ENCODE assay signal across 8 mouse cellular contexts in the genomic region with DNA sequence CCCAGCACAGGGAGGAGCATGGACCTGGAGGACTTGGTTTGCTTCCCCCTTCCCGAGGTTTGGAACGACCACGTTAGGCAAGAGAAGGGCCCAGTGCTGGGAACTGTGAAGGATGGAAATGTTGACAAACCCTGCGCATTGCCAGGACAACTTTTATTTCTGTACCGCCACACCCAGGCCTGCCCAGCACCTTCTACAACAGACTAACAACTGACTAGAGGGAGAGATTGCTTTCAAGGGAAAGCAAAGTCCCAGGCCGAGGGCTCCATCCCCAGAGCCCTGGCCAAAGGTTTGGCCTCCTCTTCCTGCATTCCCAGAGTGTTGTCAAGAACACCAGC. TPM values are rescaled to one million over a fixed set of nuclear protein-coding genes. Genes with fewer than 3 reads are reported as not detected.
DNase-seq lines count a peak whose midpoint lies in the region; ATAC-seq and TF ChIP-seq lines count a peak whose summit lies in the region.
"Had no signal": no experiment of that assay in that cellular context is flagged by ENCODE, and none has a peak within 500 bp of the region (broad histone marks: within the 10 kb centered on the region; RNA-seq: fewer than 3 reads in every experiment).

No protein-coding gene starts in this region.

- no peak for TF ChIP-seq CTCF in kidney, postnatal 0 days (IDR thresholded peaks at IDR 0.05; ENCODE audit: low read depth)

- H3K36me3 ChIP-seq in kidney, postnatal 0 days (ENCODE audit: insufficient read depth, low read length), result 0 out of 2 replicates have a peak, but pooled peaks cover 4% of the 10 kb centered on the region
- H3K36me3 ChIP-seq in embryonic facial prominence, embryonic 13.5 days, result peaks cover 21% of the 10 kb centered on the region
- H3K36me3 ChIP-seq in limb, embryonic 10.5 days, result peaks cover 24% of the 10 kb centered on the region
- peaks cover 5% of the 10 kb centered on the region; the same call in 1 of the 2 replicates for H3K36me3 ChIP-seq in midbrain, embryonic 16.5 days (ENCODE audit: control insufficient read depth, insufficient read depth, low read length)

- H3K27ac ChIP-seq in kidney, postnatal 0 days, result peak overlapping the region; percentile 84
- H3K27ac ChIP-seq in embryonic facial prominence, embryonic 13.5 days, result peak overlapping the region; percentile 91
- peak overlapping the region; percentile 88 for H3K27ac ChIP-seq in limb, embryonic 10.5 days
- H3K27ac ChIP-seq in midbrain, embryonic 16.5 days (ENCODE audit: low read length), result peak overlapping the region; percentile 44

- H3K4me2 ChIP-seq in kidney, postnatal 0 days (ENCODE audit: low read length), result no peak overlapping the region
- no peak overlapping the region for H3K4me2 ChIP-seq in embryonic facial prominence, embryonic 13.5 days
- H3K4me2 ChIP-seq in midbrain, embryonic 16.5 days (ENCODE audit: low read length), result no peak overlapping the region

- no peaks in the 10 kb centered on the region for H3K27me3 ChIP-seq in kidney, postnatal 0 days (ENCODE audit: insufficient read depth, low read length)
- H3K27me3 ChIP-seq in embryonic facial prominence, embryonic 13.5 days, result no peaks in the 10 kb centered on the region
- H3K27me3 ChIP-seq in limb, embryonic 10.5 days (ENCODE audit: low read depth, poor library complexity, severe bottlenecking), result no peaks in the 10 kb centered on the region
- H3K27me3 ChIP-seq in midbrain, embryonic 16.5 days (ENCODE audit: control insufficient read depth, insufficient read depth, low read depth, low read length), result no peaks in the 10 kb centered on the region

- 50% methylated on average over 6 of the region's 6 CpGs for WGBS in kidney, postnatal 0 days
- WGBS in embryonic facial prominence, embryonic 13.5 days, result 43% methylated on average over 6 of the region's 6 CpGs
- WGBS in limb, embryonic 10.5 days, result 60% methylated on average over 6 of the region's 6 CpGs
- WGBS in midbrain, embryonic 16.5 days, result 58% methylated on average over 6 of the region's 6 CpGs

- DNase-seq in kidney, postnatal 0 days (ENCODE audit: low spot score), result no peak
- no peak for DNase-seq in kidney, postnatal 36 days
- no peak for DNase-seq in limb, embryonic 10.5 days (ENCODE audit: low spot score)
- DNase-seq in retina, embryonic 14.5 days (ENCODE audit: low spot score), result no peak

- no peak overlapping the region for H3K4me3 ChIP-seq in kidney, postnatal 0 days (replicated peaks; ENCODE audit: low read depth, low read length)
- no peak overlapping the region for H3K4me3 ChIP-seq in embryonic facial prominence, embryonic 13.5 days
- no peak overlapping the region for H3K4me3 ChIP-seq in limb, embryonic 10.5 days
- no peak overlapping the region for H3K4me3 ChIP-seq in midbrain, embryonic 16.5 days (ENCODE audit: low read depth, low read length)
- H3K4me3 ChIP-seq: erythroblast, embryonic 14.5 days had no signal

- H3K9me3 ChIP-seq in kidney, postnatal 0 days (replicated peaks; ENCODE audit: low read length), result no peaks in the 10 kb centered on the region
- H3K9me3 ChIP-seq in embryonic facial prominence, embryonic 13.5 days, result no peaks in the 10 kb centered on the region
- H3K9me3 ChIP-seq in limb, embryonic 10.5 days (replicated peaks), result no peaks in the 10 kb centered on the region
- no peaks in the 10 kb centered on the region for H3K9me3 ChIP-seq in midbrain, embryonic 16.5 days (replicated peaks; ENCODE audit: control insufficient read depth, low read length, poor library complexity, severe bottlenecking)

- peaks cover 23% of the 10 kb centered on the region for H3K4me1 ChIP-seq in kidney, postnatal 0 days (replicated peaks; ENCODE audit: insufficient read depth, low read length)
- peaks cover 42% of the 10 kb centered on the region for H3K4me1 ChIP-seq in embryonic facial prominence, embryonic 13.5 days
- peaks cover 46% of the 10 kb centered on the region for H3K4me1 ChIP-seq in limb, embryonic 10.5 days
- peaks cover 21% of the 10 kb centered on the region for H3K4me1 ChIP-seq in midbrain, embryonic 16.5 days (ENCODE audit: control insufficient read depth, insufficient read depth, low read length)

- no peak for ATAC-seq in kidney, postnatal 0 days (replicated peaks; ENCODE audit: low FRiP score, low read depth)
- ATAC-seq in embryonic facial prominence, embryonic 13.5 days (ENCODE audit: insufficient number of reproducible peaks, insufficient read depth, low FRiP score, low TSS enrichment, low read depth), result no peak
- no peak for ATAC-seq in midbrain, embryonic 16.5 days
- ATAC-seq in erythroblast, adult 5-6 weeks (replicated peaks; ENCODE audit: low FRiP score, poor library complexity, severe bottlenecking), result no peak

- H3K9ac ChIP-seq in kidney, postnatal 0 days (ENCODE audit: low read depth, low read length), result 0 out of 2 replicates have a peak overlapping the region, but pooled peaks have one; percentile 27
- H3K9ac ChIP-seq in embryonic facial prominence, embryonic 13.5 days, result peak overlapping the region; percentile 36; the same call in 1 of the 2 replicates
- H3K9ac ChIP-seq in midbrain, embryonic 16.5 days (ENCODE audit: low read depth, low read length), result no peak overlapping the region

RNA-seq across cellular contexts. Expression of a gene that starts 8.5 kb away (rescaled TPM):
- 6.5 and 6.9 TPM in 2 replicates for polyA plus RNA-seq in kidney, postnatal 0 days (2015; fragmentation: Nextera tagmentation; extraction: Ambion mirVana)
- 15.0 and 16.2 TPM in 2 replicates for polyA plus RNA-seq in embryonic facial prominence, embryonic 13.5 days (2015; fragmentation: Nextera tagmentation; extraction: Ambion mirVana)
- polyA plus RNA-seq in limb, embryonic 10.5 days (2016; fragmentation: Nextera tagmentation; extraction: Ambion mirVana), result 10.1 and 12.3 TPM in 2 replicates
- 29.9 and 37.0 TPM in 2 replicates for polyA plus RNA-seq in midbrain, embryonic 16.5 days (2015; fragmentation: Nextera tagmentation; extraction: Ambion mirVana)
- total RNA-seq in erythroblast, adult 5-6 weeks (2015; ENCODE audit: low replicate concordance), result 0.96 and 3.1 TPM in 2 replicates
- 2.4 and 9.5 TPM in 2 replicates for total RNA-seq in erythroblast, adult 5-6 weeks (2017; ENCODE audit: low replicate concordance)

RNA-seq across cellular contexts. Expression of a gene that starts 24.7 kb away (rescaled TPM):
- polyA plus RNA-seq in kidney, postnatal 0 days (2015; fragmentation: Nextera tagmentation; extraction: Ambion mirVana), result 6.5 and 6.8 TPM in 2 replicates
- 5.2 and 6.9 TPM in 2 replicates for polyA plus RNA-seq in embryonic facial prominence, embryonic 13.5 days (2015; fragmentation: Nextera tagmentation; extraction: Ambion mirVana)
- polyA plus RNA-seq in limb, embryonic 10.5 days (2016; fragmentation: Nextera tagmentation; extraction: Ambion mirVana), result 1.8 and 2.4 TPM in 2 replicates
- 4.1 and 4.2 TPM in 2 replicates for polyA plus RNA-seq in midbrain, embryonic 16.5 days (2015; fragmentation: Nextera tagmentation; extraction: Ambion mirVana)
- 14.8 and 15.9 TPM in 2 replicates for total RNA-seq in erythroblast, adult 5-6 weeks (2015; ENCODE audit: low replicate concordance)
- 27.9 and 36.7 TPM in 2 replicates for total RNA-seq in erythroblast, adult 5-6 weeks (2017; ENCODE audit: low replicate concordance)

RNA-seq across cellular contexts. Expression of a gene that starts 30.2 kb away (rescaled TPM):
- 2.6 and 3.4 TPM in 2 replicates for polyA plus RNA-seq in kidney, postnatal 0 days (2015; fragmentation: Nextera tagmentation; extraction: Ambion mirVana)
- 1.7 and 2.4 TPM in 2 replicates for polyA plus RNA-seq in embryonic facial prominence, embryonic 13.5 days (2015; fragmentation: Nextera tagmentation; extraction: Ambion mirVana)
- 0.49 and 0.73 TPM in 2 replicates for polyA plus RNA-seq in limb, embryonic 10.5 days (2016; fragmentation: Nextera tagmentation; extraction: Ambion mirVana)
- 5.7 and 6.3 TPM in 2 replicates for polyA plus RNA-seq in midbrain, embryonic 16.5 days (2015; fragmentation: Nextera tagmentation; extraction: Ambion mirVana)
- 70.7 and 93.0 TPM in 2 replicates for total RNA-seq in erythroblast, adult 5-6 weeks (2015; ENCODE audit: low replicate concordance)
- 8.6 and 16.9 TPM in 2 replicates for total RNA-seq in erythroblast, adult 5-6 weeks (2017; ENCODE audit: low replicate concordance)

RNA-seq across cellular contexts. Expression of a gene that starts 39.2 kb away (rescaled TPM):
- 36.6 and 39.7 TPM in 2 replicates for polyA plus RNA-seq in kidney, postnatal 0 days (2015; fragmentation: Nextera tagmentation; extraction: Ambion mirVana)
- 16.6 and 17.4 TPM in 2 replicates for polyA plus RNA-seq in embryonic facial prominence, embryonic 13.5 days (2015; fragmentation: Nextera tagmentation; extraction: Ambion mirVana)
- polyA plus RNA-seq in limb, embryonic 10.5 days (2016; fragmentation: Nextera tagmentation; extraction: Ambion mirVana), result 4.0 and 5.1 TPM in 2 replicates
- polyA plus RNA-seq in midbrain, embryonic 16.5 days (2015; fragmentation: Nextera tagmentation; extraction: Ambion mirVana), result 11.6 and 13.0 TPM in 2 replicates
- total RNA-seq in erythroblast, adult 5-6 weeks (2015; ENCODE audit: low replicate concordance), result 6.7 and 15.3 TPM in 2 replicates
- total RNA-seq in erythroblast, adult 5-6 weeks (2017; ENCODE audit: low replicate concordance), result 25.0 TPM in 2 replicates

RNA-seq across cellular contexts. Expression of a gene that starts 39.3 kb away (rescaled TPM):
- polyA plus RNA-seq in kidney, postnatal 0 days (2015; fragmentation: Nextera tagmentation; extraction: Ambion mirVana), result 4.2 and 5.6 TPM in 2 replicates
- polyA plus RNA-seq in embryonic facial prominence, embryonic 13.5 days (2015; fragmentation: Nextera tagmentation; extraction: Ambion mirVana), result 5.3 and 7.2 TPM in 2 replicates
- 1.5 and 1.8 TPM in 2 replicates for polyA plus RNA-seq in limb, embryonic 10.5 days (2016; fragmentation: Nextera tagmentation; extraction: Ambion mirVana)
- polyA plus RNA-seq in midbrain, embryonic 16.5 days (2015; fragmentation: Nextera tagmentation; extraction: Ambion mirVana), result 2.8 and 3.6 TPM in 2 replicates
- not detected in 2 replicates for total RNA-seq in erythroblast, adult 5-6 weeks (2015; ENCODE audit: low replicate concordance)
- 0.70 and 1.0 TPM in 2 replicates for total RNA-seq in erythroblast, adult 5-6 weeks (2017; ENCODE audit: low replicate concordance)
